Mouse (Mus musculus): ENCODE results near the gene Slc25a10.

DNA sequence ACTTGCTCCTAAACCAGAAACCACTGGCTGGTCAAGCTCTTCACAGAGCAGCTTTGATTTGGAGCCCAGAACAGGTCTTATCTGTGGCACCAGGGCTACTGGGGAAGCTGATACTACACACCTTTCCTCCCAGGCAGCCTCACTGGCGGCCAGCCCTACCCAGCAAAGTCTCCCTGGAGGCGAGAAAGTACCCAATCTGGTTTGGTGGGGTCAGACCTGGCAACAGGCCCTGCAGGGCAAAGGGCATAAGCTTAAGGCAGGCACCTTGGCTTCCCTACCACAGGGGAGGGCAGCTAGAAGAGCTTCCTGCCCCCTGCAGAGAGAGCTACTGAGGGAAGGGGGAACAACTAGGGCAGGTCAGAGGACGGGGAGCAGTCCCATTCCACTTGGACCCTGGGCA is 8.7 kb downstream of the Slc25a10 start:
- TF ChIP-seq GATA1 (IDR thresholded peaks at IDR 0.05; ENCODE audit: borderline replicate concordance, low read length) (no peak), FLI1 (IDR thresholded peaks at IDR 0.05; ENCODE audit: low read length) (no peak)
